Mouse (Mus musculus): Measurements from ENCODE around the gene Zfp691.

The Zfp691 gene

DNA sequence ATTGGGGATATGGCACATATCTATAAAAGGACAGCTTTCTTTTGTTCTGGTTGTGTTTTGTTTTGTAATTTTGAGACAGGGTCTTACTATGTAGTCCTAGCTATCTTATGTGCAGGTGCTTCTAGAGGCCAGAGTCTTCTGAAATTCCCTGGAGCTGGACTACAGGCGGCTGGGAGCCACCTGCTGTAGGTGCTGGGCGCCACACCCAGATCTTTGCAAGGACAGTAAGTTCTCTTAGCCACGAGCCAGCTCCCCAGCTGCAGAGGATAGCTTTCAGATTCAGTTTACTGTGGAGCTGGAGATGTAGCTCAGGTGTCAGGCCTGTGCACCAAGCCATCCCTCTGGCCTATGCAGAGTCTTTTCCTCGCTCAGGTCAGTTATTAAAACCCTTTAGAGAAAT lies 6.9 kb downstream of the Zfp691 start:
- no peak for DNase-seq

DNA sequence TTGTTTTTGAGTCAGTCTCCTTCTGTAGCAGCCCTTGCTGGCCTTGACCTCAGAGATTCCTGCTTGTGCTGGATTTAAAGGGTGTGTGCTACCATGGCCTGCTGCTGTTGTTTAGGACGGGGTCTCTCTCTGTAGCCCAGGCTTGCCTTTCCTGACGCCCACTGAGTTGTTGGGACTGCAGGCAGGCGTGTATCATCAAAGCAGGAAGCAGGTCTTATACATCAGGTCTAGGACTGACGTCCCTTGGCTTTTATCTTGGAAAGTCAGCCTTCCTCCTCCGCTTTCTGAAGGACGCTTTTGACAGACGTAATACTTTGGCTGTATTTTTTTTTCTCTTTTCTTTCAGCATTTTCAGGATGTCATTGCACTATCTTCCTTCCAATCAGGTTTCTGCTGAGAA lies 8.1 kb downstream of the Zfp691 start:
- DNase-seq, result no peak

DNA sequence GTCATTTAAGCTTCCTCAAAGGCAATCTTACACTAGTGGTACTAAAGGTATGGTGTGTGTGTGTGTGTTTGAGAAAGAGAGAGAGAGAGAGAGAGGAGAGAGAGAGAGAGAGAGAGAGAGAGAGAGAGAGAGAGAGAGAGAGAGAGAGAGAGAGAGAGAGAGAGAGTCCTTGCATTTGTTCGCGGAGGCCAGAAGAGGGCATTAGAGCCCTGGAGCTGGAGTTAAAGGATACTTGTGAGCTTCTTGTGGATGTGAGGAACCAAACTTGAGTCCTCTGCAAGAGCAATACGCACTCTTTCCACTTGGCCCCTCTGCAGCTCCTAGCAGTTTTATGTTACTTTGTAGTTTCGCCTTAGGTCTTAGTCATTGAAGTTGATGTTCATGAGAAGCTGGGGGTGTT lies 11.0 kb downstream of the Zfp691 start:
- DNase-seq, result no peak

DNA sequence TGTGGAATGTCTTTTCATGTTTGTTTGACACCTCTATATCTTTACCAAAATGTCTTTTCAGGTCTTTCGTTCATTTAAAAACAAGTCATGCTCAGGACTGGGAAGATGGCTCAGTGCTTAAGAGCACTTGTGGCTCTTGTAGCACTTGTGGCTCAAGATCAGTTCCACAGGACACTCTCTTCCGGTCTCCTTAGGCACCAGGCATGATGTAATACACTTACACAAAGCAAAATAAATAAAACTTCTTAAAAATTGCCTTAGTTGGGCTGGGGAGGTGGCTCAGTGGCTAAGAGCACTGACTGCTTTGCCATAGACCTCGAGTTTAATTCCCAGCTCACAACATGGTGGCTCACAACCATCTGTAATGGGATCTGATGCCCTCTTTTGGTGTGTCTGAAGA lies 12.6 kb downstream of the Zfp691 start:
- no peak for DNase-seq

DNA sequence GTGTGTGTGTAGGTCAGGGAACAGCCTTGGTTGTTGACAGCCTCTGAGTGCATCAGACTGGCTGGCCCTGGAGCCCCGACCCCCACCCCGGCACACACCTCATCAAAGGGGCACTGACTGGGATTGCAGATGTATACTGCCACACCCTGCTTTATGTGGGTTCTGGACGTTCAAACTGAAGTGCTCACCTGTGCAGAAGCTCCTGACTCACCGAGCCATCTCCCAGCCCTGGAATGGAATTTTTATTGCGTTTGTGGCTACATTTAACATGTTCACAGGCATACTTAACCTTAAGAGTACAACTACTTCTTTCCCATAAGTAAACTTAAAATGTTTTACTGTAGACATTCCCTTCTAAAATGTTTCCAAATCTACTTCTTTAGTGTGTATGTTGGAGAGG lies 16.1 kb downstream of the Zfp691 start:
- DNase-seq, result no peak

DNA sequence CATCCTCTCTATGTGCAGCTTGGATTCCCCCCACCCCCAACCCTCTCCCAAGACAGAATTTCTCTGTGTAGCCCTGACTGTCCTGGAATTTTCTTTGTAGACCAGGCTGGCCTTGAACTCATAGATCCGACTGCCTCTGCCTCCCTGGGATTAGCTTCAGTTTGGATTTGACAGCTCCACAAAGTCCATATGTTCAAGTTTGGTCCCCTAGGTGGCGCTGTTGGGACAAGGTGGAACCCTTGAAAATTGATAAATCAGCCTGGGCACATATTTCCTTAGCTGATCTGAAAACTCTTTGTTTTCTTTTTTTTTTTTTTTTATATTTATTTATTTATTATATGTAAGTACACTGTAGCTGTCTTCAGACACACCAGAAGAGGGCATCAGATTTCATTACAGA lies 16.8 kb downstream of the Zfp691 start:
- peak; percentile 18 for DNase-seq

DNA sequence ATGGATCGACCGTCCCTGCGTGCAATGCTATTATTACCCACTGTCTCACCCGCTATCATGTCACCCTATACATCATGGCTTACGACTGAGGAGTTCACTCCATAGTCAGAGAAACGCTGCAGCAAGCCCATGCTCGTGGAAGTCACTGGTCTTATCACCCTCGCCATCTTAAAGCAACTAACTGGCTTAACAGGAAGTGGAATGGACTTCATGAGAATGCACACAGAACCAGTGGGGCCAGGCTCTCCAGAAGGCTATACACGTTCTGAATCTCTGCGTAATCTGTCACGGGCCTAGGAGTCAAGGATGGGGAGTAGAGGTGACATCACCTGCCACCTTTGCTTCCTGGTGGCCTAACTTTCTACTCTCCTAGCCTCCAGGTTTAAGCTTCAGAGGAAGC lies 25.3 kb downstream of the Zfp691 start:
- no peak for DNase-seq

DNA sequence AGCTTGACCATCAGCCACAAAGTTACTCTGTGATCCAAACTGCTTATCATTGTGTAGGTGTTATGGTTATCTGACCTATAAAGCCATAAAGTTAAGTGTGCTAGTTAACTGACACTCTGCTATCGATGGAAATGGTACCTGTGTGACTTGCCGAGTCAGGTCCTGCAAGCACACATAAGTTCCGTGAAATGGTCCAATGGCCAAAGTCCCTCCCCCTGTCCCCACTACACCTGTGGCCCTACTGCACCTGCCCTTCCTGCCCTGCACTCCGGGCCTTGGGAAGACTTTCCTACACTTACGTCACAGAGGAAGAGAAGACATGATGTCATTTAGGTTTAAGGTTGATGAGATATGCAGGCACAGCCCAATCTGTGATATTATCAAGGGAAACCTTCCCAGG lies 26.6 kb downstream of the Zfp691 start:
- no peak for DNase-seq

DNA sequence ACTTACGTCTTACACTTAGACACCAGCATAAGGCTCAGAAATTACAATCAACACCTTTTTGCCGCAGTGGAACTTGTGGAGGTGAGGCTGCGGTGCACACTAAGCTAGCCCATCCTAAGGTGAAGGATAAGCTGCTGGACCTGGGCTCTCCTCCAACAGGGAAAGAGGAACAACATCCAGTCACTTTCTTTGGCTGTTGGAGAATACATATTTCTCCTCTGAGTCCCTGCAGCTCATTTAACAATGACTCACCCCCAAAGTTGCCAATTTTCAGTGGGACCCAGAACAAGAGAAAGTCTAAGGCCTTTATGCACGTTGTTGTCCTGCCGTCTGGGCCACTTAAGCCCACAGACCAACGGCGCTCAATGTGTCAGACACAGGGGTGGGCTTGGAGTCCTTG lies 27.2 kb downstream of the Zfp691 start:
- DNase-seq, result no peak

DNA sequence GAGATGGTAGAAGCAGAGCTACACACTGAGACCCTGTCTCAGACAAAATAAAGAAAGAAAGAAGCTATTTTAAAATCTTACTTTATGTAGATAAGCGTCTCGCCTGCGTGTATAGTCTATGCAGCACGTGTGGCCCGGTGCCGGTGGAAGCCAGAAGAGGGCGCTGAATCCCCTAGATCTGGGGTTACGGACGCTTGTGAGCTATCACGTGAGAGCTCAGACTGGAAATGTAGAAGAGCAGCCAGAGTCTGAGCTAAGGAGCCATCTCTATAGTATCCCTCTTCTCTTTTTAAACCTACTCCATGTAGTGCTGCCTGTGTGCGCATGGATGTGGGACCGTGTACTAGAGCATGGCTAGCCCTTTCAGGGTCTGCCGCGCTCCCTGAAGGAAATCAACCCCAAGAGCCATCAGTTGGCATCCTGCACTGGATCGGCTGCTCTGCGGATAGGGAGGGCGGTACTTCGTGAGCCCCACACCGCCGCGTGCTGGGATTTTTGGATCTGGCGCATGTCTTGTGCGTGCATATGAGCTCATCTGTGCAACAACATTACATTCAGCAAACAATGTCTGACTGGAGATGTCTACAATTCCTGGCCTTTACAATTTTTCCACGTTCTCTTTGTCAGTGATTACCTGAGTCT lies 31.6 kb downstream of the Zfp691 start:
- DNase-seq, result no peak

DNA sequence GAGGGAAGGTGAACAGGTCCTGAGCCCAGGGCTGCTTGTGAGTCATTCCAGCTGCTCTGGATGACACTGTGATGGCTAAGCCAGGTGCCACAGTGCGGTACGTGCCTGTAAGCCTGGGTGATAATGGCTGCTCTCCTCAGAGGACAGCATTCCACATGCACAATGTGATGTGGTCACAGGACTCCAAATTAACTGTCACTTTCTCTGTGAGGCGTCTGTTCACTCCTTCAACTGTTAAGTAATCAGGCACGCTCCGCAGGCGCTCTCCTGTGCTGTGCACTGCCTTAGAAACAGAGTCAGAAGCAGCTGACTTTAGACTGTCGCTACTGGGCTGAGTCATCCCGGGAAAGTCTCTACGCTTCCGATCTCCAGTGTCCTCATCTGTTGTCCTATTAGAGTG lies 32.8 kb downstream of the Zfp691 start:
- DNase-seq, result no peak

DNA sequence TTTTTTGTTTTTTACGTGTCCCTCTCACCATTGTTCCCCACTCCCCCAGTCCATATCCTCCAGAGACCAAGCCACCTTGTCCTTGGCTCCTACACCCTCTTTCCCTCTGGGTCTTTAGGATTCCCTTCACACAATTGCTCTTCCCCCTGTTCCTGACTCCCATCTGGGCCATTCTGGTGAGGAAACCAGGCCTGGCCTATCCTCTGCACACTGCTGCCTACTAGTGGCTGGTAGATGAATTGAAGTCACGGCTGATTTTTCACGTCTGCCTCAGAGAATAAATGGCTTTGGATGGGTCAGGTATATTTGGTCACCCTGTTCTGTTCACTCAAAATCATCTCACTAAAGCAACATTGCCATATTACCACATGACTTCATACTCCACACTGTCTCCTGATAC lies 33.9 kb downstream of the Zfp691 start:
- DNase-seq, result no peak

DNA sequence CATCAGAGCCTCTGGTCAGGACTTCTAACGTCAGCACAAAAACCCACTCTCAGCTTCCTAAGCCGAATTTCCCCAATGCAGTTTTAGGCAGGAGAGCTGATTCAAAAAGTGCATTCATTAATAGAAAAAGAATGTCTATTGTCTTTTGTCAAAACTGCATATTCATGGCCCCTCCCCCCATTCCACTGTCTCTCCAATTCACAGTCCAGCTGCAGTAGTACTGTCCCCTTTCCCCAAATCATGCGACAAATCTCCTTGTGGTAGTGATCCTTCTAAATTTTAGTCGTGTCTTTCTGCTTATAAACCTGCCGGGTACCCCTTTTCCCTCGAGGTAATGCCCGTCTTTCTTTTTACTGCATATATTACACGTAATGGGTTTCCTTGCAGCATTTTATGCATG lies 35.2 kb downstream of the Zfp691 start:
- DNase-seq, result no peak

DNA sequence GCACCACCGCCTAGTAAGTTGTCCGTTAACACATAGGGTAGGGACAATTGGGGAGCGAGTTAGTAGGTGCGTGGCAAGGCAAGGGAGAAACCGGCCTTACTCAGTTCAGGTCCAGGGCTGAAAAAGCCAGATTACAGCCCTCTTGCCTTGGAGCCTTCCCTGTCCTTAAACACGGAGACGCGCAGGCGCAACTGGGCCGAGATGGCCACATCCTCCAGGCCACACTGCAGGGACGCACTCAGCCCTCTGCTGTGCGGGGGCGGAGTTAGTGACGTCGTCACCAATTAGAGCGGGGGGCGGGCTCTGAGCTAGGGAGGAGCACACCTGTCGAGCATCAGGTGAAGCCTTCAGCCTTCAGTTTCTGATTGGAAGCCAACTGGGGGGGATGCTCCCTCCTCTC lies 35.8 kb downstream of the Zfp691 start:
- DNase-seq, result peak; percentile 89

DNA sequence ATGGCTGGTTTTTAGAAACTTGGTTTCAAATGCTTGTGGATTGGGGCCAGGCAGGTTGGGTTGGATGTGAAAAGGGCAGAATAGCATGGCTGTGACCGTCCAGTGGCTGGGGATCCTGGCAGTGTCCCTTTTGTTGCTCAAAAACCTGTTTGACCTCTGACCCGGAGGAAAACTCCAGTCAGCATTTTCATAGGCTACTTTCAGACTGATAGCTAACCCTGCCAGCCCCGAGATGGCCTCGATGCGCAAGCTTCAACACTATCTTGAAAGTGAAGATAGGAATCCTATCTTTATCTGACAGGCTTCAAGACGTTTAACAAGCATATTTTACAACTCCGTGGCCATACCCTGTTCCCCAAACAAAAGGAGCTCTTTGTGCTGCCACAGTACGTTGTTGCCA lies 36.7 kb downstream of the Zfp691 start:
- DNase-seq, result no peak

DNA sequence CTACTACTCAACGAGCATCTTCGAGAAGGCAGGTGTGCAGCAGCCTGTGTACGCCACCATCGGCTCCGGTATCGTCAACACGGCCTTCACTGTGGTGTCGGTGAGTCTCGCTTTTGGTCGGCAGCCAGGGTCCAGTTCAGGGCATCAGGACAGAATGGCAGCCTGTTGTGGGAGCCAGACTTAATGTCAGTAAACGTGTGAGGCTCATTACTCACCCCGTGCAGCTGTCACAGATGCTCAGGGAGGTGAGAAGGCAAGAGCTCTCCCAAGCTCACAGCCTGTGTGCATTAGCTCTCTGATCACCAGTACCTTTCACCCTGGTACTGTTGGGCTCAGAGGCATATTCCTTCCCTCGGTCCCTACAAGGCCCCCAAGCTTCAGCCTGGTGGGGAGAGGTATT lies 40.1 kb downstream of the Zfp691 start:
- DNase-seq, result no peak

DNA sequence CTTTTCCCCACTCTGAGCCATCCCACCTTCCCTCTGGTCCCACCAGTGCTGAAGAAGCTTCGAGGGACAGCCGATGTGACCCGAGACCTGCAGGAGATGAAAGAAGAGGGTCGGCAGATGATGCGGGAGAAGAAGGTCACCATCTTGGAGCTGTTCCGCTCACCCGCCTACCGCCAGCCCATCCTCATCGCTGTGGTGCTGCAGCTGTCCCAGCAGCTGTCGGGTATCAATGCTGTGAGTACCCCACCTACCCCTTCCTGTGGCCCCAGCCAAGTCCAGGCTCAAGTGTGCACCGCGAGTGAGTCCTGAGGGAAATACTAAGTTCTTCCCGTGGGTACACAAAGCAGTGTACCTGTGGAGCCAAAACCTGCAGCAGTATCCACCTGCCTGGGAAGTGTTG lies 40.7 kb downstream of the Zfp691 start:
- no peak for DNase-seq

DNA sequence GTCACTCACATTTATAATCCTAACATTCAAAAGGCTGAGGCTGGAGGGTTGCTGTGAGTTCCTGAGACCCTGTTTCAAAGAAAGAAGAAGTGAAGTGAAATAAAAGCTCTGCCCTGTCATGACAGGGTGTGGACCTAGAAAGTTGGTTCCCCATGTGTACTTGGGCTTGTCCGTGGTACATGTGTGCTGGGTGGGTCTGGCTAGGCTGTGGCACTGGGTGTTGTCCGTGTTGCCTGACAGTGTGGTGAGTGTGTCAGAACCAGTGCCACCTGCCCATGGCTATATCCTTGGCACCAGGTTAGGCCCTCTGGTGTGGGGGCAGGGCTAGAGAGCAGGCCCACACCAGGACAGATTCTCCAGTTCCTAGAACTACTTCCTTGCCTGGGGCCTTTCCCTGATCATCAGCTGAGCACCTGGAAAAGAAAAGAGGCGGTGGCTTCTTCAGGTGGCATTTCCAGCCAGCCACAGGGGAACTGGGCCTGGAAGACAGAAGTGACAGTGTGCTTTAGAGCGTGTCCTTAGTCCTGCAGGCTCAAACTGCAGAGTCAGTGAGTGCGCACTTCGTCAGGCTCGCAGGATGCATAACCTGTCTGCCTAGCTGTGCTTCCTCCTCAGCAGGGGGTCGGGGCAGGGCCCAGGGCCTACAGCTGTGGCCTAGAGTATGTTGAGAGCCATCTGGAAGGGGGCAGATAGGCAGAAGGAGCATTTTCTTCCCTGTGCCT lies 42.6 kb downstream of the Zfp691 start:
- DNase-seq, result no peak

DNA sequence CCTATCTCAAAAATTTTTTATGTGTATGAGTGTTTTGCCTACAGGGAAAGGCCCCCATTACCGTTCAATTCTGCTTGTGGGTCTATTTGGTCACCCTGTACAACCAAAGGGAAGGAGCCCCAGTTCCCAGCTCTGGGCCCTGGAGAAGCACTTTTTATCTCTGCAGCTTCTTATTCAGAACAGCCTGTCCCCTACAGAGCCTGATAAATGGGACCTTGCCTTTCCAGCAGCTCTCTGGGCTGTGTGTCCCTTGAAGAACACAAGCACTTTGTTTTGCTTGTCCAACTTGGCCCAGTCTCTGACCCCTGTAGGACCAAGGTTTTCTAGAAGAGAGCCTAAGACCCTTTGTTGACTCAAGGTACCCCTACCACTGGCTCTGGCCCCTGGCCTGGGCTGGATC lies 44.9 kb downstream of the Zfp691 start:
- no peak for DNase-seq

DNA sequence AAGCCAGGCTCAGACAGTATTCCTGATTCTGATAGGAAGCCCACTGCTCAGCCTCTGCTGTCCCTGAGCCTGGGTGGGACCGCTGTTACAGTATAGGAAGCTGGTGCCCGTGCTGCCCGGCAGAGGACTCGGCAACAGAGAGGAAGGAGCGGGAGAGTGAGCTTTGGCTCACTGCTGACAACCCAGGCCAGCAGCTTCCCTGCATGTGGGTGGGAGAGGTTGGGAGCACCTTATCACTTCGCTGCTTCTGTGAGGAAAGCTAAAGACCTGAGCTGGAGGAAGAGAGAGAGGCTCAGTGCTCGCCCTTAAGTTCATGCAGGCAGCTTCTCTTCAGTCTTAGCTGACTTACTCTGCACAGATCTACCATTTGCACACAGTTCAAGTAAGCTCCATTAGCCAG lies 45.4 kb downstream of the Zfp691 start:
- no peak for DNase-seq

DNA sequence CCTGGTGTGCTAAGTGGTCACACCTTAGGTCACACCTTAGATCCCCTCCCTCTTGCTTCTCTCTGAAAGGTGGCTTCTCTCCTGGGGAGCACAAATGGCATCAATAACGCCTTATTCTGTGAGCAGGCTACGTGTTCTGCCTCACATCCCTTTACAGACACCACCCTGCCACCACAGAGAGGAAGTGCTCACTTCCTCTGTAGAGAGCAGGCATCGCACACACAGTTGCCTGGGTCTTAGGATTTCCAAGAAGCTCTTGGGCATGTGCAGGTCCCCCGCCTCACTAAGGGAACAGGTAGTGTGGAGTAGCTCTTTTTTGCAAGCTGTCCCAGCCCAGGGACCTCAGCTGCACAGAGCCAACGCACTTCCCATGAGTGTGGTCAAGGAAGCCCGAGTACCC lies 46.8 kb downstream of the Zfp691 start:
- no peak for DNase-seq

DNA sequence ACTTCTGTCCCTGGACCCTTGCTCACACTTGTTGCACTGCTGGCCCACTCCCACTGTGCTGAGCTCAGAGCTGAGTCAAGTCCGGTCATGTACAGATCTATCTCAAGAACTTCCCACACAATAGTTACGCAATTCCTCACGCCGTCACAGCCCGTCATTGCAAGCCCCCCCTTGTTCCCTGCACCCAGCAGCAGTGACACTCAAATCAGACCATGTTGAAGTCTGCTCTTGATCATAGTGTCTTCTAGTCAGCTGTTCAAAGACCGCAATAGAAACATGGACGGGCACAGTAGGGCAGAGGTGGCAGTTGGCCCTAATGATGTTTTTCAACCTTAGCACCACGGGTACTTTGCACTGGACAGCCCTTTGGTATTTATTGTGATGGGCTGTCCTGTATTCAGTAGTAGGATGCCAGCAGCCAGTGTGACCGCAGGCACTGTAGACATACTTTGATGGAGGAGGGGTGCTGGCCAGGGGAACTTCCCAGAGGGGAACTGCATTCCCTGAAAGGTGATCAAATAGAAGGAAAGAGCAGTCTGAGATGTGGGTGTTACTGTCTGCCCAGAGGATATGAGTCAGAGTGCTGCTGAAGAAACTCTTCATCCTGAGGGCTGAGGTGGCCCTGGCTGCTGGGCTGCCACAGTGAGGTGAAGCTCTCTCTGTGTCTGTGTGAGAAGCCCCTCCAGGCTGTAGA lies 48.3 kb downstream of the Zfp691 start:
- no peak for DNase-seq

DNA sequence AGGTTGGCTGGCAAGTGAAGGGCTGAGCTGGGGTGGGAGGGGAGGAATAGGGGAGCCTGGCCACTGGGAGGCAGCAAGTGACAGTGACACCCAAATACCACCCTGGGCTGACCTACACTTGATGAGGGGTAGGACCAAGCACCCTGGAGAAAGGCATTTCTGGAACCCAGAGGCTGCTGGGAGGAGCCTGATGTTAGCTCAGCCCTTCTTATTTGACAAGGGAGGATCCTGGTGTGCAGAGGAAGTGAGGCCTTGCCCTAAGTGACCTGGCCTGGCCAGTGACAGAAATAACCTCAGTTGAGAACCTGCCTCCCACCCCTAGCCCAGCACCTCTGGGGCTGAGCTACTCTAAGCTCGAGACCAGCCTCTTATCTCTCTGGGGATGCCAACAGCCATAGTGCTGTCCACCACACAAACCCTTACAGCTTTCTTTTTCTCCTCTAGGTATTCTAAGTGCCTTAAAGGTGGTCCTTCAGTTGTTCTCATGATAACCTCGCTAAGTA lies 49.2 kb downstream of the Zfp691 start:
- no peak for DNase-seq

DNA sequence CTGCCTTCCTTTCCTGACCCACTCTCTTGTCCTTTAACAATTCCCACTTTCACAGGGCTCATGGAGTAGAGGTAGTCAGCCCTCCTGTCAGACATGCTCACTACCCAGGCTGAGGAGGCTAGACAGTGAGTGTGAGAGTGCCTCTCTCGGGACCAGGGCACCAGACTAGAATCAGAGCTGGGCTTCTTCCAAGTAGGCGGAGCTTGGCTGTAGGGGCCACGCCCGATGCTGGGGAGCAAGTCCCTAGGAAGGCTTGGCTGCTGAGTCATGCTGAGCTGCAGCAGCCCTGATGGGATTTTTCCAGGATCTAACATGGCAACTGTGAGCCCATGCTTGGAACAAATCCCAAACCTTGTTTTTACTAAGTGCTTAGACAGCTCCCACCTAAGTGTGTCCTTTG lies 52.7 kb downstream of the Zfp691 start:
- peak; percentile 40 for DNase-seq

Data from cerebellum, adult 11-12 months (tissue).